Mouse (Mus musculus): ENCODE results near the gene Lyrm1. TPM values are rescaled to one million over a fixed set of nuclear protein-coding genes. Genes with fewer than 3 reads are reported as not detected.

Gene Lyrm1
- polyA plus RNA-seq, 1 experiment from 2014 or later, result 9.3 TPM

- ATAC-seq (replicated peaks; ENCODE audit: low FRiP score, low read depth), result no peak
- H3K27me3 ChIP-seq (ENCODE audit: insufficient read depth, low read length), result no peaks in the 10 kb centered on the region
Observed at GRCm38 (mm10) chr7:119875776-119876440, 19.8 kb upstream of the Lyrm1 start.

GRCm38 (mm10) chr7:119879171-119879570 lies 16.5 kb upstream of the Lyrm1 start:
- no peak for ATAC-seq (replicated peaks; ENCODE audit: low FRiP score, low read depth)
- no peak overlapping the region for H3K4me3 ChIP-seq (replicated peaks; ENCODE audit: low read depth, low read length)
- H3K9ac ChIP-seq (ENCODE audit: low read depth, low read length), result no peak overlapping the region
- no peak overlapping the region for H3K4me2 ChIP-seq (ENCODE audit: low read length)
- no peak for TF ChIP-seq CTCF (IDR thresholded peaks at IDR 0.05; ENCODE audit: low read depth)
- H3K9me3 ChIP-seq (replicated peaks; ENCODE audit: low read length), result no peaks in the 10 kb centered on the region
- H3K27me3 ChIP-seq (ENCODE audit: insufficient read depth, low read length), result no peaks in the 10 kb centered on the region
- no peaks in the 10 kb centered on the region for H3K36me3 ChIP-seq (ENCODE audit: insufficient read depth, low read length)
- 91% methylated on average over 4 of the region's 4 CpGs for WGBS
- H3K27ac ChIP-seq, result no peak overlapping the region
- H3K4me1 ChIP-seq (replicated peaks; ENCODE audit: insufficient read depth, low read length), result no peaks in the 10 kb centered on the region
- DNase-seq (ENCODE audit: low spot score), result no peak

More at GRCm38 (mm10) chr7:119875776-119876440, 19.8 kb upstream of the Lyrm1 start:
- Histone ChIP-seq H3K4me3 (replicated peaks; ENCODE audit: low read depth, low read length) (no peak overlapping the region), H3K27ac (no peak overlapping the region), H3K4me2 (ENCODE audit: low read length) (no peak overlapping the region), H3K9ac (ENCODE audit: low read depth, low read length) (no peak overlapping the region), H3K4me1 (replicated peaks; ENCODE audit: insufficient read depth, low read length) (no peaks in the 10 kb centered on the region), H3K9me3 (replicated peaks; ENCODE audit: low read length) (no peaks in the 10 kb centered on the region), H3K36me3 (ENCODE audit: insufficient read depth, low read length) (no peaks in the 10 kb centered on the region)
- TF ChIP-seq CTCF (IDR thresholded peaks at IDR 0.05; ENCODE audit: low read depth), result no peak
- DNase-seq (ENCODE audit: low spot score), result no peak
- 44% methylated on average over 3 of the region's 3 CpGs for WGBS

- no peak overlapping the region for H3K27ac ChIP-seq
- peak; percentile 9 for DNase-seq (ENCODE audit: low spot score)
Observed at GRCm38 (mm10) chr7:119880345-119880744, 15.3 kb upstream of the Lyrm1 start.

GRCm38 (mm10) chr7:119881229-119881628 lies 14.4 kb upstream of the Lyrm1 start:
- H3K27me3 ChIP-seq (ENCODE audit: insufficient read depth, low read length), result no peaks in the 10 kb centered on the region
- no peak overlapping the region for H3K4me3 ChIP-seq (replicated peaks; ENCODE audit: low read depth, low read length)
- no peaks in the 10 kb centered on the region for H3K9me3 ChIP-seq (replicated peaks; ENCODE audit: low read length)

More at GRCm38 (mm10) chr7:119880345-119880744, 15.3 kb upstream of the Lyrm1 start:
- H3K27me3 ChIP-seq (ENCODE audit: insufficient read depth, low read length), result no peaks in the 10 kb centered on the region
- no peak for ATAC-seq (replicated peaks; ENCODE audit: low FRiP score, low read depth)
- 94% methylated on average over 5 of the region's 5 CpGs for WGBS
- H3K4me2 ChIP-seq (ENCODE audit: low read length), result no peak overlapping the region
- H3K9me3 ChIP-seq (replicated peaks; ENCODE audit: low read length), result no peaks in the 10 kb centered on the region
- no peaks in the 10 kb centered on the region for H3K36me3 ChIP-seq (ENCODE audit: insufficient read depth, low read length)
- no peak overlapping the region for H3K4me3 ChIP-seq (replicated peaks; ENCODE audit: low read depth, low read length)
- TF ChIP-seq CTCF (IDR thresholded peaks at IDR 0.05; ENCODE audit: low read depth), result no peak
- H3K9ac ChIP-seq (ENCODE audit: low read depth, low read length), result no peak overlapping the region
- H3K4me1 ChIP-seq (replicated peaks; ENCODE audit: insufficient read depth, low read length), result no peaks in the 10 kb centered on the region

DNA sequence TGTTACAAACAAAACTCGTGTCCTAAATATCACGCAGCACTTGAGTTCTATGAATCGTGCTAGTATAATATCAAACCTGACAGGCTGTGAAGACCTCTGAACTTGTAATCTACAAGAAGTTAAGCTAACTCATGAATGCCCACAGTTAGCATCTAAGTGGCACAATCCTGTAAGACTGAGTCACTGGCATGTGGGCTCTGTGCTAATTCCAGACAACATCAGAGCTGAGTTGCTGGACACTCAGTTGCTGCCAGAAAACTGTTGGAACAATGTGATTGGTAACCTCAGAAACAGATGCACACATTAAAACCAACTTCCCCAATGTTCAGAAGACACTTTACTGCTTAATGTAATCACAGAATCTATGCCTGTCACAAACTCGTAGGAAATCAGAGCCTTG lies 7.8 kb upstream of the Lyrm1 start:
- DNase-seq (ENCODE audit: low spot score), result no peak
- 81% methylated on average over 4 of the region's 4 CpGs for WGBS
- H3K27ac ChIP-seq, result no peak overlapping the region

More at GRCm38 (mm10) chr7:119881229-119881628, 14.4 kb upstream of the Lyrm1 start:
- Histone ChIP-seq H3K4me1 (replicated peaks; ENCODE audit: insufficient read depth, low read length) (no peaks in the 10 kb centered on the region), H3K9ac (ENCODE audit: low read depth, low read length) (no peak overlapping the region), H3K27ac (no peak overlapping the region), H3K4me2 (ENCODE audit: low read length) (no peak overlapping the region), H3K36me3 (ENCODE audit: insufficient read depth, low read length) (no peaks in the 10 kb centered on the region)
- WGBS, result 94% methylated on average over 2 of the region's 2 CpGs
- no peak for TF ChIP-seq CTCF (IDR thresholded peaks at IDR 0.05; ENCODE audit: low read depth)
- no peak for DNase-seq (ENCODE audit: low spot score)
- no peak for ATAC-seq (replicated peaks; ENCODE audit: low FRiP score, low read depth)

DNA sequence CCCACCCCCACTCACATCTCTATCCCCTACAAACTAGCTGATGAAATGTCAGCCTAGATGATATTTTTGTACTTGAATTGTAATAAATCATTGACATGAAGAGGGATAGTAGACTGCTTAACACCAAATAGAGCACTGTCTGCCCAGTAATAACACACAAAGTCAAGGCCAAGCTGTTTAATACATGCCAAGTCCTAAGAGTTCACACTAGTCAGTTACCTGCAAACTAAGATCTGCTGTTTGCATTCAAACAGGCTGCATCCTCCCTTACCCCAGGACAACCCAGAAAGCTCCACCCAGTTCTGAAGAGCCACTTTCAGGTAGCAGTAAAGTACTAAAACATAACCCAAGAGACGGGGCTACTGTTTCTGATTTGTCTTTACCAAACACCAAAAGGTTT lies 3.5 kb upstream of the Lyrm1 start:
- Histone ChIP-seq H3K4me2 (ENCODE audit: low read length) (no peak overlapping the region), H3K27ac (no peak overlapping the region), H3K4me3 (replicated peaks; ENCODE audit: low read depth, low read length) (no peak overlapping the region), H3K4me1 (replicated peaks; ENCODE audit: insufficient read depth, low read length) (0 out of 2 replicates have a peak, but pooled peaks cover 6% of the 10 kb centered on the region), H3K9me3 (replicated peaks; ENCODE audit: low read length) (no peaks in the 10 kb centered on the region), H3K27me3 (ENCODE audit: insufficient read depth, low read length) (no peaks in the 10 kb centered on the region), H3K9ac (ENCODE audit: low read depth, low read length) (no peak overlapping the region), H3K36me3 (ENCODE audit: insufficient read depth, low read length) (no peaks in the 10 kb centered on the region)
- ATAC-seq (replicated peaks; ENCODE audit: low FRiP score, low read depth) (no peak), DNase-seq (ENCODE audit: low spot score) (no peak)
- no peak for TF ChIP-seq CTCF (IDR thresholded peaks at IDR 0.05; ENCODE audit: low read depth)
- WGBS, result 86% methylated on average over 1 of the region's 1 CpGs

More for the DNA sequence above, 7.8 kb upstream of the Lyrm1 start:
- Histone ChIP-seq H3K36me3 (ENCODE audit: insufficient read depth, low read length) (no peaks in the 10 kb centered on the region), H3K4me3 (replicated peaks; ENCODE audit: low read depth, low read length) (no peak overlapping the region), H3K27me3 (ENCODE audit: insufficient read depth, low read length) (no peaks in the 10 kb centered on the region), H3K4me2 (ENCODE audit: low read length) (no peak overlapping the region), H3K9ac (ENCODE audit: low read depth, low read length) (no peak overlapping the region), H3K9me3 (replicated peaks; ENCODE audit: low read length) (no peaks in the 10 kb centered on the region), H3K4me1 (replicated peaks; ENCODE audit: insufficient read depth, low read length) (no peaks in the 10 kb centered on the region)
- ATAC-seq (replicated peaks; ENCODE audit: low FRiP score, low read depth), result no peak
- no peak for TF ChIP-seq CTCF (IDR thresholded peaks at IDR 0.05; ENCODE audit: low read depth)

Measured in kidney, postnatal 0 days (tissue).